Mouse (Mus musculus) embryonic fibroblast, embryonic 13.5 days (primary cell): ENCODE measurements around the gene Upf1.

ENCODE experiments used
- CTCF ChIP-seq: IDR thresholded peaks from 2 replicates; pipeline ENCODE4 v1.5.1; 2011; ENCODE audit warnings: mild to moderate bottlenecking, control low read depth, low read length, moderate library complexity, borderline replicate concordance; ENCODE audit not compliant: insufficient read depth
- POLR2A ChIP-seq: IDR thresholded peaks from 2 replicates; pipeline ENCODE4 v1.6.1; 2011; ENCODE audit warnings: low read depth, mild to moderate bottlenecking, control low read depth, low read length, moderate library complexity

- no peak for TF ChIP-seq CTCF
- no peak for TF ChIP-seq POLR2A
Measured at GRCm38 (mm10) chr8:70373397-70374317, 20.6 kb upstream of the Upf1 start, which contains the start of gene Comp.
